Mouse (Mus musculus) heart, embryonic 14.5 days (tissue): ENCODE data around the gene Gabbr1. TPM values are rescaled to one million over a fixed set of nuclear protein-coding genes. Genes with fewer than 3 reads are reported as not detected.
A peak's percentile ranks its signal among the peaks of the same experiment; 100 is the strongest.

Experiments used
- ATAC-seq: fragments of 200-750 bp; cut with Nextera tagmentation; 2 replicates; pipeline ENCODE4 v1.8.0; 2017; ENCODE audit warnings: low read depth, moderate TSS enrichment; ENCODE audit not compliant: insufficient number of reproducible peaks, insufficient read depth, low FRiP score
- H3K27ac ChIP-seq, 2 experiments: fragments of 200-500 bp in 1 of 2; fragments of 300-500 bp in 1 of 2; sonication (generic) in 1 of 2; replicated peaks in 1 of 2; 2 replicates each; pipeline ENCODE4 v1.5.1; 2012 to 2014; ENCODE audit warnings: low read depth in 2 of 2, low read length in 2 of 2, control low read depth in 1 of 2, mild to moderate bottlenecking in 1 of 2, mixed read lengths in 1 of 2; ENCODE audit not compliant: control insufficient read depth in 1 of 2, insufficient read depth in 1 of 2
- H3K27me3 ChIP-seq: fragments of 300-500 bp; sonication (generic); 2 replicates; pipeline ENCODE4 v1.6.1; 2014; ENCODE audit warnings: mild to moderate bottlenecking, low read length, control low read depth; ENCODE audit not compliant: control insufficient read depth, insufficient read depth
- H3K36me3 ChIP-seq: fragments of 300-500 bp; sonication (generic); 2 replicates; pipeline ENCODE4 v1.6.1; 2014; ENCODE audit warnings: mild to moderate bottlenecking, control low read depth, low read length, mixed read lengths; ENCODE audit not compliant: control insufficient read depth, insufficient read depth
- H3K4me1 ChIP-seq, 2 experiments: fragments of 200-500 bp in 1 of 2; fragments of 300-500 bp in 1 of 2; sonication (generic) in 1 of 2; 2 replicates each; pipeline ENCODE4 v1.6.1; 2012 to 2014; ENCODE audit warnings: low read length in 2 of 2, control low read depth in 1 of 2, mixed read lengths in 1 of 2; ENCODE audit not compliant: control insufficient read depth in 2 of 2, insufficient read depth in 2 of 2
- H3K4me2 ChIP-seq: fragments of 300-500 bp; sonication (generic); 2 replicates; pipeline ENCODE4 v1.6.1; 2014; ENCODE audit warnings: mild to moderate bottlenecking, low read length
- H3K4me3 ChIP-seq, 2 experiments: fragments of 200-500 bp in 1 of 2; fragments of 300-500 bp in 1 of 2; sonication (generic) in 1 of 2; 2 replicates each; pipeline ENCODE4 v1.5.1; 2012 to 2014; ENCODE audit warnings: low read length in 2 of 2, mild to moderate bottlenecking in 2 of 2, control low read depth in 1 of 2, low read depth in 1 of 2, moderate library complexity in 1 of 2; ENCODE audit not compliant: control insufficient read depth in 1 of 2, insufficient read depth in 1 of 2
- H3K9ac ChIP-seq: fragments of 300-500 bp; sonication (generic); 2 replicates; pipeline ENCODE4 v1.6.1; 2014; ENCODE audit warnings: mild to moderate bottlenecking, low read length
- H3K9me3 ChIP-seq: fragments of 300-500 bp; sonication (generic); 2 replicates; pipeline ENCODE4 v1.6.1; 2016; ENCODE audit warnings: low read length, control low read depth; ENCODE audit not compliant: control insufficient read depth
- WGBS: fragments of 180-500 bp; shearing (Covaris S2); extraction: QIAGEN DNeasy Blood & Tissue Kit; methylation state at CpG from one replicate; pipeline ENCODE4 v1.1.7; 2014; 5-methylcytosine and 5-hydroxymethylcytosine counted together
- polyA plus RNA-seq: library from polyadenylated mRNA; unstranded; fragments of >200 nt; fragmentation: Nextera tagmentation; extraction: Ambion mirVana; gene quantifications from 2 replicates; pipeline ENCODE4 v1.2.1, GENCODE M21; 2014

The Gabbr1 gene
- polyA plus RNA-seq, result 3.6 and 8.0 TPM in 2 replicates

DNA sequence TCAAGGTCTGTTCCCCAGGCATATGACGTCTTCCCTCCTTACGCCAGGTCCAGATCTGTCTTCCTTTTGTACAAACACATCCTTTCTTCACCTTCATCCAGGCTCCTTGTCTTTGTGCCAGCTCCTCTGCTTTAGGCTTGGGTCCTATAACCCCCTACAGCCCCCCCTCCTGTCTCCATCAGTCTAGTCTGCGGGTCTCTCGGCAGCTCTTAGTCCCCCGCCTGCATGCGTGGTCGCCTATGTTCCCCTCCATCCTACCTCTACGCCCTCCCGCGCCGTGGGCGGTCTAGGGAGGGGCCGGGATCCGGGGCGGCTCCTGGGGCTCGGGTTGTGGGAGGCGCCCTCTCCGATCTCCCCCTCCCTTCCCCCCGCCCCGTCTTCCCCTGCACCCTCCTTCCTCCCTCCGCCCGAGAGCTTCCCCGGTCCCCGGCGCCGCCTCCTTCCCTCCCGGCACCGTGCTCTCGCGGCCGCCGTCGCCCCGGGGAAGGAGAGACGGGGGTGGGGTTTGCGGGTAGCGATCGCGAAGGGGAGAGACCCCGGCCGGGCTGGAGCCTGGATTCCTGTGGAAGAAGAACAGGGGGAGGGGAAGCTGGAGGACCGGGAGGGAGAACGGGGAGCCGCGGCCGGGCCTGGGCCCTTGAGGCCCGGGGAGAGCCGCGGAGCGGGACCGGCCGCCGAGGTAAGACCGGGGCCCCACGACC is at the start of gene Gabbr1:
Gabbr1 (plus strand) TSS at position 356 of the 701 bp plus-strand sequence.
- H3K9ac ChIP-seq, result peak within 1 kb of the TSS; percentile 91
- peak within 1 kb of the TSS in 1 of 2 experiments; percentile 68; a peak in 2 of 4 replicates for H3K27ac ChIP-seq
- ATAC-seq, result peak; percentile 81
- H3K9me3 ChIP-seq, result no peaks in the 10 kb centered on the region
- peak within 1 kb of the TSS; percentile 79 to 88 for H3K4me3 ChIP-seq
- H3K36me3 ChIP-seq, result no peaks in the 10 kb centered on the region
- peak within 1 kb of the TSS; percentile 96 for H3K4me2 ChIP-seq
- H3K27me3 ChIP-seq, result 0 out of 2 replicates have a peak, but pooled peaks cover 4% of the 10 kb centered on the region
- peaks cover 18 to 22% of the 10 kb centered on the region in 2 experiments for H3K4me1 ChIP-seq
- WGBS, result under 1% methylated on average over 42 of the region's 55 CpGs

DNA sequence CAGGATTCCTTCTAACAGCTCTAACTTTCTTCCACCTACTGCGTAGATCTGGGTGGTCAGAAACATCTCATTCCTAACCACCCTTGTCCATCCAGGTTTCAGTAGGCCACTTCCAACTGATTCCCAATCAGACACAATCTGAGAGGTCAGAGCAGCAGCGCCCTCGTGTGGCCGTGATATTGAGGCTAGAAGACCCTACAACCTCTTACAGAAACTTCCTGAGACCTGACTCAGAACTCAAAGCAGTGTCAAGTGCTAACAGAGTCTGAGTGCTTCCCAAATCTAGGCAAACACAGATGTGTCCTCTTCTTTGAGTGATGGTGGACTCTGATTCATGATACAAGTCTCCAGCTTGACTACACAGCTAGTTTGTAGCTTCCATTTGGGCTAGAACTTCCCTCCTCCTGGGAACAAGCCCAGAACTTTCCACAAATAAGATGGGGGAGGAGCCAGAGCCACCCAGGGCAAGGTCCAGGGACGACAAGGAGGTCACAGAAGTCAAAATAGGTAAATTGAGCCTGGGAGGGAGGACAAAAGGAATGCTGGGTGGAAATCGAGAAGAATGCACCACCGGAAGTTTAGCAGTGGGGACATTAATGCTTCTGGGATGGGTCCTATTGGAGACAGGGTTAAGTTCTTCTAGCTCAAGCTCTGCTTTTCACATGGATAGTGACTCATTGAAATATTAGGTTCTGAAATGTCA is 48.6 kb upstream of the Gabbr1 start:
- WGBS, result 25% methylated on average over 7 of the region's 7 CpGs
- H3K4me3 ChIP-seq, result no peak overlapping the region
- no peak overlapping the region for H3K9ac ChIP-seq
- H3K9me3 ChIP-seq, result no peaks in the 10 kb centered on the region
- no peak overlapping the region for H3K27ac ChIP-seq
- no peak overlapping the region for H3K4me2 ChIP-seq
- no peaks in the 10 kb centered on the region for H3K4me1 ChIP-seq
- H3K27me3 ChIP-seq, result no peaks in the 10 kb centered on the region
- no peaks in the 10 kb centered on the region for H3K36me3 ChIP-seq
- ATAC-seq, result no peak

DNA sequence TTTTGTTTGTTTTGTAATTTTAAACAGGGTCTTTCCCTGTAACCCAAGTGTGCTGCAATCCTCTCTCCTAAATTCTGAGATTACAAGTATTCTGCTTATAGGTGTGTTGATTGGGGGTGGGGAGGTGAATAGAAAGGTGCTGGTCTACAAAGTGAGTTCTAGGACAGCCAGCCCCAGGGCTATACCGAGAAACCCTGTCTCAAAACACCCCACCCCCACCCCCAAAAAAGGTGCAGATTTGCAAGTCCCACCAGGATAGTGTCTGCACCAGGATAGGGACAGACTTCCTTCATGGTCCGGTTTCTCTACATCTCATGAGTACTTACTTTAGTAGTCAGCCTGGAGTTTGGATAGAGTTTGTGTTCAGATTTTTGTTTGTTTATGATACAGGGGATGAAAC is 47.3 kb upstream of the Gabbr1 start:
- no peaks in the 10 kb centered on the region for H3K4me1 ChIP-seq
- H3K36me3 ChIP-seq, result no peaks in the 10 kb centered on the region
- no peak overlapping the region for H3K27ac ChIP-seq
- H3K4me2 ChIP-seq, result no peak overlapping the region
- H3K27me3 ChIP-seq, result no peaks in the 10 kb centered on the region
- no peaks in the 10 kb centered on the region for H3K9me3 ChIP-seq
- H3K4me3 ChIP-seq, result no peak overlapping the region
- 60% methylated on average over 2 of the region's 2 CpGs for WGBS
- ATAC-seq, result no peak
- H3K9ac ChIP-seq, result no peak overlapping the region

DNA sequence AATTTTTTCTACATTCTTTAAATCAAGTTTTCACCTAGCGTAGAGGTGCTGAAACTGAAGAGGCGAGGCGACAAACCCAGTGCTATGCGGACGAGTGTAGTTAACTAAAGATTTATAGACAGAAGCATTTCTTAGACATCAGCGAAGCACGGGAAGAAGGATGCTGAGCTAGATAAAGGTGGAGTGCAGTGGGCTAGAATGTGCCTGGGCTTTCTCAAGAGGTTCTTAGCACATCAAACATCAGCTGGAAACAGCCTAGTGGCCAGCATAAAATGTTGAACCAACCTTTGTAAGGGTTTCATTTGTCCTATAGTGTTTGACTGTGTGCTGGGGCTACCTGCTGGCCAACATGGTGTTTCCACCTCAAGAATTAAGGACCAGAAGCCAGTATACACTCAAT is 44.9 kb upstream of the Gabbr1 start, which contains the start of gene Zfp57:
Zfp57 (plus strand) TSS at position 301 of the 400 bp plus-strand sequence.
- H3K9ac ChIP-seq, result no peak within 1 kb of the TSS
- H3K9me3 ChIP-seq, result no peaks in the 10 kb centered on the region
- peaks cover 13% of the 10 kb centered on the region for H3K36me3 ChIP-seq
- no peaks in the 10 kb centered on the region for H3K27me3 ChIP-seq
- 91% methylated on average over 7 of the region's 7 CpGs for WGBS
- H3K4me2 ChIP-seq, result peak within 1 kb of the TSS; percentile 94
- no peaks in the 10 kb centered on the region; a peak in 1 of 4 replicates for H3K4me1 ChIP-seq
- ATAC-seq, result no peak
- 0 out of 4 replicates have a peak within 1 kb of the TSS, but pooled peaks of 1 of the 2 experiments have one; percentile 19 for H3K27ac ChIP-seq
- peak within 1 kb of the TSS in 1 of 2 experiments; percentile 82; a peak in 1 of 4 replicates for H3K4me3 ChIP-seq

DNA sequence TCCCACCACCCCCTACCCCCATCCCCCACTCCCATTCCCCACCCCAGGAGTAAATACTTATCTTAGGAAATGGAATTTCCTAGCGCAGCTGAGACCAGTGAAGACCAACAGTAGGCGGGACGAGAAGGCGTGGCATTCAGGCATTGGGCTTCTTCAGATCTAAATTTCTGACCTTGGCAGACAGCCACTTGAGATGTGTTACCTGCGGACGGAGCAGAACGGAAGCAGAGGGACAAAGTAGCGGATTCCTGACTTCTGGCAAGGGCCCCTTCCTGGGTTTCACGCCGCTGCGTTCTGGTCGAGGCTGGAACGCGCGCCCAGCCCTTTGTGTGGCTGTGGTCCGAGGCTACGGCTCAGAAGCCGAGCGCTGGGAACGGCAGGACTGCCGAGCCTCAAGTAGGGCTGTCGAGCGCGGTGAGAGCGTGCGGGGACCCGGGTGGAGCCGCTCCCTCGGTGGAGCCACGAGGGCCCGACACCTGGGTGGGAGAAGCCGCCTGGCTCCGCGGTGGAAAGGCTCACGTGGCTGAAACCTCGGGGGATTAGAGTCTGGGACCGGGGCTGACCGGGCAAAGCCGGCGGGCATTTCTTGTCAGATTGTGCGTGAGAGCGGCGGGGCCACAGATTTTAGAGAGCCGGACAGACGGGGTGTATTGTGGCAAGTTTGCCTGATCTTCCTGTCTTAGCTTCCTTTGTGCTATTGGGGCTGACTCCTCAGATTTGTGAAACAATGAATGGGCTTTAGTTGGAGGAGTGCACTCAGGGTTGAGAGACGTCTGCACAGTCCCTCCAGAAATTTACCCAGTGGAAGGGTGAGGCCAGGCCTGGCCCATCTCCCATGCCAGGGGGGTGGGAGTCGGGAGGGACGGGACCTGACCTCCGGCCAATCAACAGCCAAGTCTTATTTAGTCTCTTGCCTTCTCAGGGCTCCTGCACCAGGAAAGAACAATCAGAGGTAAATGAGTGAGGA is 43.1 kb upstream of the Gabbr1 start:
- Histone ChIP-seq H3K27ac (peak overlapping the region; percentile 88 to 91), H3K4me2 (peak overlapping the region; percentile 94), H3K9ac (peak overlapping the region; percentile 92), H3K27me3 (no peaks in the 10 kb centered on the region), H3K4me1 (no peaks in the 10 kb centered on the region; a peak in 1 of 4 replicates), H3K9me3 (no peaks in the 10 kb centered on the region), H3K36me3 (peaks cover 29% of the 10 kb centered on the region), H3K4me3 (peak overlapping the region; percentile 82 to 86)
- under 1% methylated on average over 49 of the region's 49 CpGs for WGBS
- peak; percentile 86 for ATAC-seq

DNA sequence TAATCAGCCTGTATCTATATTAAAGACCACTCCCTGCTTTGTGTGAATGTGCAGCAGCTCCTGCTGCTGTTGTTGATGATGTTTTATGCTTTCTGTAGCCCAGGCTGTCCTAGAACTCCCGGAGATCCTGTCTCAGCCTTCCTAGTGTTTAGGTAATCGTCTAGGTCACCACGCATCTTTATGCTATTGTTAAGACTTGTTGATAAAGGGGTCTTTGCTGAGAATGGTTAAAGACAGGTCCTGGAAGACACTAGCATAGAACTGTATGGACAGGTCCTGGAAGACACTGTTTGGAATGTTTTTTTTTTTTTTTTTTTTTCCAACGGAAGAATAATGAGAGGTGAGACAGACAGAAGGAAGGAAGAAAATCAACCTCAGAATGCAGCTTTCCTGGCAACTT is 42.4 kb upstream of the Gabbr1 start:
- Histone ChIP-seq H3K27me3 (no peaks in the 10 kb centered on the region), H3K27ac (no peak overlapping the region)

DNA sequence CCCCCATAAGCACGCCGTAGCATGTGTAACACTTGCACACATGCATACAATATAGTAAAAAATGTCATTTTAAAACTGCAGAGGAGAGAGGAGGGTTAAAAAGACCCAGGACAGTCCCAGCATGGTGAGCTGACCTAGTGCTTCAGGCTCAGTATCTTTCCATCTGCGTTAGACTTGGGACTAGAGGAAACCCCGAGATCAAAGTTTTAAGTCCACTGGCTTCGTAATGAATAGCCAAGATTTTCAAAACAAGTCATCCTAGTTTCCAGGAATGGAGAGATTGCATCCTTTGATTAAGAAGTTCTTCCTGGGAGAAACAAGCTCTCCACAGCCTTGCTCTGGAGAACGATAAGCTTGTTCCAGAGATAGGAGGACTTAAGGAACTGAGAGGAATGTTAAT is 37.6 kb upstream of the Gabbr1 start:
- Histone ChIP-seq H3K27me3 (no peaks in the 10 kb centered on the region), H3K36me3 (peaks cover 69% of the 10 kb centered on the region), H3K4me1 (no peaks in the 10 kb centered on the region; a peak in 1 of 4 replicates), H3K9ac (no peak overlapping the region), H3K4me2 (no peak overlapping the region), H3K27ac (no peak overlapping the region), H3K4me3 (no peak overlapping the region), H3K9me3 (no peaks in the 10 kb centered on the region)
- WGBS, result 78% methylated on average over 6 of the region's 6 CpGs
- no peak for ATAC-seq

More for the DNA sequence above, 42.4 kb upstream of the Gabbr1 start:
- H3K9ac ChIP-seq, result peak overlapping the region; percentile 92
- H3K4me3 ChIP-seq, result peak overlapping the region; percentile 82 to 86
- H3K4me1 ChIP-seq, result no peaks in the 10 kb centered on the region; a peak in 1 of 4 replicates
- H3K4me2 ChIP-seq, result peak overlapping the region; percentile 94
- ATAC-seq, result no peak
- peaks cover 36% of the 10 kb centered on the region for H3K36me3 ChIP-seq
- WGBS, result 39% methylated on average over 3 of the region's 4 CpGs
- no peaks in the 10 kb centered on the region for H3K9me3 ChIP-seq
